Mouse (Mus musculus) ovary, adult 18-20 months (tissue): ENCODE data around the gene Rem1.
A peak's percentile ranks its signal among the peaks of the same experiment; 100 is the strongest.
"Not testable (repeated sequence)": the region's sequence is repeated elsewhere in the genome, so short reads cannot be mapped to it uniquely, and the experiment has no call there.

ENCODE experiments used
- DNase-seq: peaks from one replicate; pipeline ENCODE4 v3.0.0; 2022; ENCODE audit warnings: low spot score, mixed read lengths

Gene Rem1

GRCm38 (mm10) chr2:152629239-152629638 lies 2.5 kb downstream of the Rem1 start:
- no peak for DNase-seq

- no peak for DNase-seq
Measured at GRCm38 (mm10) chr2:152629904-152630303, 3.2 kb downstream of the Rem1 start.

DNA sequence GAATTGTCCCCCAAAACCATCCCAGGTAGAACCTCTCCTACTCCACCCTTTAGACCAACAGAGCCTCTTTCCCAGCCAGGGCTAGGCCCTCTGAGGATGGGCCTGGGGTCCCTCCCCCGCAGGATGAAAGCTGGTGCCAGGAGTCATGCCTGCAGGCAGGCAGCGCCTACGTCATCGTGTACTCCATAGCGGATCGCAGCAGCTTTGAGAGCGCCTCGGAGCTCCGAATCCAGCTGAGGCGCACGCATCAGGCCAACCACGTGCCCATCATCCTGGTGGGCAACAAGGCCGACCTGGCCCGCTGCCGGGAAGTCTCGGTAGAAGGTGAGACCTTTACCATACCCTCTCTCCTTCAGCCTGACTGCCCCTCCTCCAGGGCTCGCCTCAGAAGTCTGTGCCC lies 6.6 kb downstream of the Rem1 start:
- DNase-seq, result no peak

DNA sequence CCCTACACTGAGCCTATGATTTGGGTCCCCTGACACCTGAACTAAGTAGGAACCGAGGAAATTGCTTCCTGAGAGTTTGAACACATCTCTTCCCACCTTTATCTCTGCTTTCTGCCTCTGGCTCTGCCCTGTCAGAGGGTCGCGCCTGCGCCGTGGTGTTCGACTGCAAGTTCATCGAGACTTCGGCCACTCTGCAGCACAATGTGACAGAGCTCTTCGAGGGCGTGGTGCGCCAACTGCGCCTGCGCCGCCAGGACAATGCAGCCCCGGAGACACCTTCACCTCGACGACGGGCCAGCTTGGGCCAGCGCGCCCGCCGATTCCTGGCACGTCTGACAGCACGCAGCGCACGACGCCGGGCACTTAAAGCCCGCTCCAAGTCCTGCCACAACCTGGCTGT lies 7.6 kb downstream of the Rem1 start:
- DNase-seq, result no peak

- DNase-seq, result peak; percentile 69
Measured at GRCm38 (mm10) chr2:152636246-152637005, 9.7 kb downstream of the Rem1 start.

- no peak for DNase-seq
Measured at GRCm38 (mm10) chr2:152637006-152637322, 10.2 kb downstream of the Rem1 start.

GRCm38 (mm10) chr2:152637381-152637780 lies 10.6 kb downstream of the Rem1 start:
- DNase-seq, result no peak

DNA sequence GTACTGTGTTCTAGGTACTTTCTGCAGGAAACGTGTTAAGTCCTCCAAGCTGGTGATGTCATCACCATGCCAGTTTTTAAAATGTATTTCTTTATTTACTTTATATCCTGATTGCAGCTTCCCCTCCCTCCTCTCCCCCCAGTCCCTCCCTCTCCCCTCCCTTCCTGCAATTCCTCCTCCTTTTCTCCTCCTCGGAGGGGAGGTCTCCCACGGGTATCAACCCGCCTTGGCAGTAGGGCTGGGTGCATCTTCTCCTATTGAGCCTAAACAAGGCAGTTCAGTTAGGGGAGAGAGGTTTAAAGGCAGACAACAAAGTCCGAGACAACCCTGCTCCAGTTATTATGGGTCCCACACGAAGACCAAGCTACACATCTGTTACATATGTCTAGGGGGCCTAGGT lies 12.1 kb downstream of the Rem1 start:
- DNase-seq, result no peak

- DNase-seq, result peak; percentile 56
Measured at GRCm38 (mm10) chr2:152639406-152640113, 12.8 kb downstream of the Rem1 start.

DNA sequence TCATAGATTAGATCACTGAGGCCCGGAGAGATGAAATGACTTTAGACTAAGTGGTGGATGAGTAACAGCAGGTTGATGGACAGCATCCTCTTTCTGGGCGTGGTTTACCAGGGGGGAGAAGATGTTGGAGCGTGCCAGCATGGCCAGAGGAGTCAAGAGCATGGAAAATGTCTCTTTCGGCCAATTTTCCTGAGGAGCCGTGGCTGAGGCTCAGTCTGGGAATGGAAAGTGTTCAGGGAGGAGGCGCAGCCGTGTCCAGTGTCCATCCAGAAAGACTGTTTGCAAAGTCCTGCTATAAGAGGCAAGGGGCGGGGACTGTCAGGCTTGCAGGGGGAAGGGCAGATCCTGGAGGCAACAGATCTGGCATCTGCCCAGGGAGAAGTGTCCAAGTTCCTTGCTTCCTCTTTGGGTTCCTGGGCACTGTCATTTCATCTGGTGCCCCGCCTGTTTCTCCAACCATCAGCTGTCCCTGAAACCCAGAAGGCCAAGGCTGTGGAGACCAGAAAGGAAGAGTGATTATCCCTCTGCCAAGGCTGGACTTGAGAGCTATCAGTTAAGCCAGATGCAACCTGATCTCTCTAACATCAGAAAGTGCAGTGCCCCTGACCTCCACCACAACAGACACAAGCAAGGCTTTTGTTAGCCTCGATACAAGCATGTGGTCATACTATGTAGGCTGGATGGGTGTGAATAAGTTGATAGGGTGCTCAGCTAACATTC lies 26.3 kb downstream of the Rem1 start:
- peak; percentile 67 for DNase-seq

DNA sequence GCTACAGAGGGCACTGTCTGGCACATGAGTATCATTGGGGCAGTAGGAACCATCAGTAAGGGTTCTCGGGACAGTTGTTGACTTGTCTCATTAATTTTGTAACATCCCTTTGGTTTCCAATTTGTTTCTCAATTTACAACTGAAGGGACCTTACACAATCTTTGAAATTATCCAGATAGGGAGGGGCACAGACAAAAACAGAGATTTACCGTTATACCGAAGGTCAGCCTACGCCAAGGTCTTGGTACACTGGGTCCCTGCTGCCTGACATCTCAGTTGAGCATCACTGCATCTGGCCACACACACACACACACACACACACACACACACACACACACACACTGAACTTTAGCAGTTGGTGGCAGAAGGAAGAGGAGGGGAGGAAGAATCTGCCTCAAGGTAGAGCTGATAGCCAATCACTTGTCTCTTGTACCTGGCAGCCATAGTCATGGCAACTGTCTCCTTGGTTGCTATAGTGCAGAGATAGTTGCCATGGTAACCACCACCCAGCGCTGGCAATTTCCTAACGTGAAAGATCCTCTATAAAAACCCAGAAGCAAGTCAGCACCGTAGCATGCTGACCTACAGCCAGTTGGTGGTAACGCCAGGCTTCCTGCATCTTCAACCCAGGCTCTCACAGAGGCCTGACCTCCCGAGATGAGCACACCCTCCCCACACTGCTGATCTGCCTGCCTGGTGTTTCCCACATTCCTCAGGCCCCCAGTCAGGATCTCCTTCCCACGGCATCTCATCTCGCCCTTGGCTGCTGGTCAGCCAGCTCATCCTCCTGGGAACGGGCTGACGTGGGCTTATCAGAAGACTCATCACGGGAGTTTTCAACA lies 27.3 kb downstream of the Rem1 start:
- DNase-seq, result peak; percentile 40

- DNase-seq, result no peak
Measured at GRCm38 (mm10) chr2:152657398-152657797, 30.6 kb downstream of the Rem1 start.

DNA sequence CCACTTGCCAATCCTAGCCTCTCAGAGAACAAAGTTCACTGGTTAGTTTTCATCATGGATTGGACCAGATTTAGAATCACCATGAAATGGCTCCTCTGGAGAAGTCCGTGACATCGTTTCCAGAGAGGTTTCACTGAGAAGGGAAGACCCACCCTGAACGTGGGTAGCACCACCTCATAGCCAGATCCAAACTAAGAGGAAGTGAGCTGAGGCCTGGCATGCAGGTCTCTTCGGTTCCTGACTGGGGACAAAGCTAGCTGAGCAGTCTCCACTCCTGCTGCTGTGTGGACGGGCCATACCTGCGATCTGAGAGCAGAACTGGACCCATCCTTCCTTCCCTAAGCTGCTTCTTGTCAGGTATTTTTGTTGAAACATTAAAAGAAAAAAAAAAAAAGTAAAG lies 34.4 kb downstream of the Rem1 start:
- DNase-seq, result no peak

DNA sequence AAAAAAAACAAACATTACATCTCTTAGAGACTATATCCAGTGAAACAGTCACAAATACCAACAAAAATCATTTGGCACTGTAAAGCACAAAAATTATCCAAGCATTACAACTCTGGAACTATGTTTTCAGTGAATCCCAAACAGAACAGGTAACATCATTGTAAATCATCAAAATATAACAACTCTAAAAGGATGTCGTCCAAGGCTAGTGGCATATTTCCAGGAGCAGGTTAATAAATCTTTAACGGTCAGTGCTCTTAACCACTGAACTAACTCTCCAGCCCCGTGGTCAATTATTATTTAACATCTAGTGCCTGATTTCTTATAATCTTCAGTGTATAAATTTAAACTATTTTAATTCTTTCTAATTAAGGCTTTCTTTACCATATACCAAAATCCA lies 39.4 kb downstream of the Rem1 start:
- not testable (repeated sequence) for DNase-seq

- DNase-seq, result peak; percentile 83
Measured at GRCm38 (mm10) chr2:152669256-152669638, 42.5 kb downstream of the Rem1 start, which contains the start of gene H13. H13 (plus strand) TSS chr2:152669461.

- no peak for DNase-seq
Measured at GRCm38 (mm10) chr2:152669639-152670484, 43.1 kb downstream of the Rem1 start.

GRCm38 (mm10) chr2:152670983-152671641 lies 44.4 kb downstream of the Rem1 start:
- DNase-seq, result no peak

DNA sequence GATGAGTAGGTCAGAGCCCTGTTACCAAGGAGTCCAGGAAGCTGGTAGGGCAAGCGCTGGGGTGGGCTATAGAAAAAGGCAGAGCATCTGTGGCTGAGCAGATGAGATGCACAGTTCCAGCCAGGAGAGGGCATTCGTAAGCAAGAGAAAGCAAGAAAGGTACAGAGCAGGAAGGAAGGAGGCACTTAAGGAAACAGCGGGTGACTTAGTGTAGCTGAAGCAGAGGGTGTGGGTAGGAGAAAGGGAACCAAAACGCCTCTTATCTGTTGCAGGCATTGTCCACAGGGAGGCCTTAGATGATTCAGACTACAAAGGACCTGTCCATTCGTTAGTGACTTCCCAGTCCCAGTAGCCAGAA lies 44.9 kb downstream of the Rem1 start:
- no peak for DNase-seq

DNA sequence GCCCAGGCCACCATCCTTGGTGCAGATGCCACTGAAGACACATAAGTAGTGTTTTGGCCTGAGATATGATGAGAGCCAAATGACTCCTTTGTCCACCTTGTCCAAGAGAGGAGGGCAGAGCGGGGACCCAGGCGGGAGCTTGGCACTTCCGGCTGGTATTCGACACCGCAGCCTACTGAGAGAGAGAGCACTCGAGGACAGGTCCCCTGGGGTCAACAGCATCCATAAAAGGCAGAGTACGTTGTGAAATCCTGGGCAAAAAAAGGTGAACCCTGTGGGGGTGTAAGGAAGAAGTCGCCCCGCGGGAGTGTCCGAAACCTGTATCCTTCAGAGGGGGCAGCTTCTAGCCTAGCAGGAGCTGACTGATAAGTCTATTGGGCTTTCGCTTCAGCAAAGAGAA lies 45.4 kb downstream of the Rem1 start:
- no peak for DNase-seq

GRCm38 (mm10) chr2:152674148-152674547 lies 47.4 kb downstream of the Rem1 start:
- DNase-seq, result no peak
